Mouse (Mus musculus): ENCODE measurements around the gene Gm20696.

DNA sequence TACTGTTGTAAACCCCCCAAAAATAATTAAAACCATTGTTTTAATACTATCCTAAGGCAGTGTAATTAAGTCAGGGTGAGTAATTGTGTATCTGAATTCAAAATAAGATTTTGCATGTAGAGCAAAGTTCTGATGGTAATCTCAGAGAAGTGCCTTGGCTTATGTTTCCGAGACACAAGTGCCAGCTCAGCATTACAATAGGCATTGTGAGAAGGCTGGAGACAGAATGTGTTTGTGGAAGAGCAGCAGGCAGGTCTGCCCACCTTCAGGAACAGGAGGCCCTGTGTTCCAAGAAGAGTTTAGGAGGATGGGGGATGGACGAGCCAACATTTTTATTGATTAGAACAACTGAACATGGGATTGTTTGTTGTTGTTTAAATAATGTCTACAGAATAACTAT is 137.6 kb downstream of the Gm20696 start:
- no peak for TF ChIP-seq CTCF (conservative IDR thresholded peaks at IDR 0.05 in 1 of 2, IDR thresholded peaks at IDR 0.05 in 1 of 2; ENCODE audit: low read depth in 2 of 2, low read length in 2 of 2)
- TF ChIP-seq MAX (IDR thresholded peaks at IDR 0.05; ENCODE audit: low read length) = no peak
- no peak for TF ChIP-seq ZKSCAN1 (IDR thresholded peaks at IDR 0.05; ENCODE audit: borderline replicate concordance, low read depth, low read length)
- TF ChIP-seq UBTF (IDR thresholded peaks at IDR 0.05; ENCODE audit: low read depth, low read length) = no peak
- TF ChIP-seq GABPA (IDR thresholded peaks at IDR 0.05; ENCODE audit: insufficient replicate concordance, low read depth, low read length) = no peak
- TF ChIP-seq SIN3A (IDR thresholded peaks at IDR 0.05; ENCODE audit: low read length) = no peak
- no peak for TF ChIP-seq POLR2A (IDR thresholded peaks at IDR 0.05; ENCODE audit: low read depth, low read length)
